Mouse (Mus musculus): ENCODE results near the gene Ppfibp1. TPM values are rescaled to one million over a fixed set of nuclear protein-coding genes. Genes with fewer than 3 reads are reported as not detected.
A peak's percentile ranks its signal among the peaks of the same experiment; 100 is the strongest.

Ppfibp1 gene
- polyA plus RNA-seq, 1 experiment from 2014 or later: 66.1 TPM

DNA sequence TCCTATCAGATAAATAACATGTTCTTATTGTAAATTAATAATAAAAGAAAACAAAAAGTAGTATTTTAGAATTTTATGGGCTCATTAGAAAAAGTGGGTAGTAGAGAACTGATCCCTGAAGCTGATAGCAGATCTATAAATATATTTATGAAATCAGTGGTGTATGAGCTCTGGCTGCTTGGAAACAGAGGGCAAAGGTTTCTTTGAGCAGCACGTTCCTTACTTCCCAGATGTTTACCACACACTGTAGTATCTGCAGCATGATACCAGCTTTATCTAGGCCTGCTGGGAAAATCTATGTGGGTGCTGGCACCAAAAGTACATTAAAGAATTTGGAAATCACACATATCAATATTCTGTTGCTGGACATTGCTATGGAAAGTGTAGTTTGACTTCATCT is 84.5 kb downstream of the Ppfibp1 start:
- 0 out of 2 replicates have a peak, but pooled peaks cover 4% of the 10 kb centered on the region for H3K4me1 ChIP-seq (ENCODE audit: insufficient read depth, low read length)
- no peaks in the 10 kb centered on the region for H3K27me3 ChIP-seq (ENCODE audit: insufficient read depth, low read length)
- H3K36me3 ChIP-seq (ENCODE audit: insufficient read depth, low read length): peaks cover 9% of the 10 kb centered on the region; the same call in 1 of the 2 replicates
- H3K4me2 ChIP-seq (replicated peaks; ENCODE audit: low read depth, low read length): no peak overlapping the region
- ATAC-seq (ENCODE audit: low FRiP score, low TSS enrichment): no peak
- no peaks in the 10 kb centered on the region for H3K9me3 ChIP-seq (ENCODE audit: low read length)
- no peak overlapping the region for H3K27ac ChIP-seq (ENCODE audit: low read length)
- WGBS: 48% methylated on average over 1 of the region's 1 CpGs
- no peak overlapping the region for H3K4me3 ChIP-seq (ENCODE audit: low read length)
- no peak overlapping the region for H3K9ac ChIP-seq (replicated peaks; ENCODE audit: low read length)

DNA sequence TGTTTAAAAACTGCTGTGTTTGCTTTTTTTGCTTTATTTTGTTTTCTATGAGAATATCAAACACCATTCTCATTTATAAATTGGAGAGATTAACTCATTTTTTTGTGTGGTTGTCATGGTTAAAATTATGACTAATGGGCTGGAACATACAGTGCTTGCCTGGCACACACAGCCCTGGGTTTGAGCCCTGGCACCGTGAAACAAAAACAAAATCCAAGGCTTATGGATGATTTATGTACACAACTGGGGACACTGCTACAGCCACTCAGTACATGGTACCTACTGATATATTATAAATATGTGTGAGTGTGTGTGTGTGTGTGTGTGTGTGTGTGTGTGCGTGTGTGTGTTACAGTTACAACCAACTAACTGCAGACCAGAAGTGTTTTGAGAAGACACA is 85.1 kb downstream of the Ppfibp1 start:
- ATAC-seq (ENCODE audit: low FRiP score, low TSS enrichment): no peak
- no peaks in the 10 kb centered on the region for H3K27me3 ChIP-seq (ENCODE audit: insufficient read depth, low read length)
- 55% methylated on average over 2 of the region's 2 CpGs for WGBS
- 0 out of 2 replicates have a peak, but pooled peaks cover 4% of the 10 kb centered on the region for H3K4me1 ChIP-seq (ENCODE audit: insufficient read depth, low read length)
- H3K27ac ChIP-seq (ENCODE audit: low read length): no peak overlapping the region
- no peaks in the 10 kb centered on the region for H3K9me3 ChIP-seq (ENCODE audit: low read length)
- no peak overlapping the region for H3K4me2 ChIP-seq (replicated peaks; ENCODE audit: low read depth, low read length)
- no peak overlapping the region for H3K9ac ChIP-seq (replicated peaks; ENCODE audit: low read length)
- H3K4me3 ChIP-seq (ENCODE audit: low read length): no peak overlapping the region
- H3K36me3 ChIP-seq (ENCODE audit: insufficient read depth, low read length): peaks cover 9% of the 10 kb centered on the region; the same call in 1 of the 2 replicates

DNA sequence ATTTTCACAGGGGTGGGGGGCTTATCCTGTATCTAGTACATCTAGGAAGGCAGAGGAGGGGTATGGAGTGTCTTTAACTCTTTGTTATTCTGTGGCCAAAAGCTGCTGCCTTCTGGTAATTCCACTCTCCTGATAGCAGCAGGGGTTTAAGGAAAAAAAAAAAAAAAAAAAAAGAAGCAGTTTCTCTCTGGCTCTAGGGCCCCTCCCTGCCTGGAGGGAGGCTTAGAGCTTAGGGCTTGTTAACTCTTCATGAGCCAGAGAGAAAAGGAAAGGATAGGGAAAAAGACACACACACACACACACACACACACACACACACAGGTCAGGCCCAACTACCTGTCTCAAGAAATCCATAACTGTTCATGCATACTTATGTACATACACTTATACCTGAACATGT is 85.5 kb downstream of the Ppfibp1 start:
- no peaks in the 10 kb centered on the region for H3K9me3 ChIP-seq (ENCODE audit: low read length)

DNA sequence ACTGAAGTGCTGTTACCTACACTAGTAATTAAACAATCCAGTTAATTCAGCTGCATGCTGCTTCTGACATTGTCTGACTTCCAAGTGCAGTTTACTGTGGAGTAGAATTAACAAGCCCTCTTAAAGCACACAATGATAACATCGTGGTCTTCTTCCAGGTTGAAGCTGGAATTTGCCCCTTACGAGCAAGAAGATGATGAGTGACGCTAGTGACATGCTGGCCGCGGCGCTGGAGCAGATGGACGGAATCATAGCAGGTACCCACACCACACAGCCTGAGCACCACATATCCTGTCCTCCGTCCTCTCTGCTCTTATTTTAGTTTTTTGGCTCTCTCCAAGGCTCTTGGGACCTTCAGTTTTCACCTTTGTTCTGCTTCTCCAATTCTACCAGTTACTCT is 88.2 kb downstream of the Ppfibp1 start:
- peaks cover 9% of the 10 kb centered on the region; the same call in 1 of the 2 replicates for H3K36me3 ChIP-seq (ENCODE audit: insufficient read depth, low read length)
- WGBS: 83% methylated on average over 8 of the region's 8 CpGs
- H3K9me3 ChIP-seq (ENCODE audit: low read length): no peaks in the 10 kb centered on the region
- H3K9ac ChIP-seq (replicated peaks; ENCODE audit: low read length): no peak overlapping the region
- H3K4me2 ChIP-seq (replicated peaks; ENCODE audit: low read depth, low read length): no peak overlapping the region
- 0 out of 2 replicates have a peak, but pooled peaks cover 11% of the 10 kb centered on the region for H3K4me1 ChIP-seq (ENCODE audit: insufficient read depth, low read length)
- no peak for ATAC-seq (ENCODE audit: low FRiP score, low TSS enrichment)
- no peak overlapping the region for H3K27ac ChIP-seq (ENCODE audit: low read length)
- no peaks in the 10 kb centered on the region for H3K27me3 ChIP-seq (ENCODE audit: insufficient read depth, low read length)
- H3K4me3 ChIP-seq (ENCODE audit: low read length): no peak overlapping the region

More for the DNA sequence above, 85.5 kb downstream of the Ppfibp1 start:
- H3K27ac ChIP-seq (ENCODE audit: low read length): no peak overlapping the region
- peaks cover 9% of the 10 kb centered on the region; the same call in 1 of the 2 replicates for H3K36me3 ChIP-seq (ENCODE audit: insufficient read depth, low read length)
- 0 out of 2 replicates have a peak, but pooled peaks cover 4% of the 10 kb centered on the region for H3K4me1 ChIP-seq (ENCODE audit: insufficient read depth, low read length)
- ATAC-seq (ENCODE audit: low FRiP score, low TSS enrichment): no peak
- no peak overlapping the region for H3K9ac ChIP-seq (replicated peaks; ENCODE audit: low read length)
- H3K27me3 ChIP-seq (ENCODE audit: insufficient read depth, low read length): no peaks in the 10 kb centered on the region
- no peak overlapping the region for H3K4me2 ChIP-seq (replicated peaks; ENCODE audit: low read depth, low read length)
- no peak overlapping the region for H3K4me3 ChIP-seq (ENCODE audit: low read length)

- no peak overlapping the region for H3K4me3 ChIP-seq (ENCODE audit: low read length)
- H3K27me3 ChIP-seq (ENCODE audit: insufficient read depth, low read length): no peaks in the 10 kb centered on the region
- no peaks in the 10 kb centered on the region for H3K9me3 ChIP-seq (ENCODE audit: low read length)
- H3K9ac ChIP-seq (replicated peaks; ENCODE audit: low read length): no peak overlapping the region
- 52% methylated on average over 5 of the region's 5 CpGs for WGBS
- H3K4me1 ChIP-seq (ENCODE audit: insufficient read depth, low read length): 0 out of 2 replicates have a peak, but pooled peaks cover 8% of the 10 kb centered on the region
- peaks cover 9% of the 10 kb centered on the region; the same call in 1 of the 2 replicates for H3K36me3 ChIP-seq (ENCODE audit: insufficient read depth, low read length)
- ATAC-seq (ENCODE audit: low FRiP score, low TSS enrichment): no peak
- H3K27ac ChIP-seq (ENCODE audit: low read length): no peak overlapping the region
- H3K4me2 ChIP-seq (replicated peaks; ENCODE audit: low read depth, low read length): no peak overlapping the region
These were observed 90.4 kb downstream of the Ppfibp1 start for GRCm38 (mm10) chr6:146978691-146979114.

GRCm38 (mm10) chr6:146979115-146979744 is 90.9 kb downstream of the Ppfibp1 start:
- Histone ChIP-seq H3K9me3 (ENCODE audit: low read length) (no peaks in the 10 kb centered on the region), H3K4me2 (replicated peaks; ENCODE audit: low read depth, low read length) (no peak overlapping the region), H3K9ac (replicated peaks; ENCODE audit: low read length) (no peak overlapping the region), H3K36me3 (ENCODE audit: insufficient read depth, low read length) (peaks cover 12% of the 10 kb centered on the region; the same call in 1 of the 2 replicates), H3K27ac (ENCODE audit: low read length) (peak overlapping the region; percentile 74), H3K4me1 (ENCODE audit: insufficient read depth, low read length) (0 out of 2 replicates have a peak, but pooled peaks cover 8% of the 10 kb centered on the region), H3K27me3 (ENCODE audit: insufficient read depth, low read length) (no peaks in the 10 kb centered on the region), H3K4me3 (ENCODE audit: low read length) (no peak overlapping the region)
- ATAC-seq (ENCODE audit: low FRiP score, low TSS enrichment): peak; percentile 72
- whole genome bisulfite sequencing: 89% methylated on average over 1 of the region's 1 CpGs

DNA sequence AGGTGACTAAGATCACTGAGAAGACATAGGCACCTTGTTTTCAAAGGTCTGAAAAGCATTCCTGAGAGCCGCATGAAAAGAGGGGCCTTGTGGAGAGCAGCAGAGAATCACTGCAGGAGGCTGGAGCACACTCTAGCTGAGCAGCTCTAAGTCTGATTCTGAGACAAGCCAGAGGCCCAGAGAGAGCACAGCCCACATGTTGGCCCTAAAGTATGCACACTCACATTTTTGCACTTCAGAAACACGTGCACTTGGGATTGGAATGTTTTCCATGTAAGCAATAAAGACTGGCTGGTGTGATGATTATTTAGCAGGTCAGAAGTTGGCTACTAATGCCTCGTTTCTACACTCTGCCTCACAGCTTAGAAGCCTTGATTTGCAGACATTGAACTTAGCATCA is 91.7 kb downstream of the Ppfibp1 start:
- 33% methylated on average over 3 of the region's 3 CpGs for WGBS
- Histone ChIP-seq H3K4me3 (ENCODE audit: low read length) (no peak overlapping the region), H3K9ac (replicated peaks; ENCODE audit: low read length) (no peak overlapping the region), H3K9me3 (ENCODE audit: low read length) (no peaks in the 10 kb centered on the region), H3K27ac (ENCODE audit: low read length) (peak overlapping the region; percentile 74), H3K4me1 (ENCODE audit: insufficient read depth, low read length) (0 out of 2 replicates have a peak, but pooled peaks cover 8% of the 10 kb centered on the region), H3K36me3 (ENCODE audit: insufficient read depth, low read length) (peaks cover 12% of the 10 kb centered on the region; the same call in 1 of the 2 replicates), H3K27me3 (ENCODE audit: insufficient read depth, low read length) (no peaks in the 10 kb centered on the region), H3K4me2 (replicated peaks; ENCODE audit: low read depth, low read length) (no peak overlapping the region)
- ATAC-seq (ENCODE audit: low FRiP score, low TSS enrichment): peak; percentile 49; the same call in 1 of the 2 replicates

DNA sequence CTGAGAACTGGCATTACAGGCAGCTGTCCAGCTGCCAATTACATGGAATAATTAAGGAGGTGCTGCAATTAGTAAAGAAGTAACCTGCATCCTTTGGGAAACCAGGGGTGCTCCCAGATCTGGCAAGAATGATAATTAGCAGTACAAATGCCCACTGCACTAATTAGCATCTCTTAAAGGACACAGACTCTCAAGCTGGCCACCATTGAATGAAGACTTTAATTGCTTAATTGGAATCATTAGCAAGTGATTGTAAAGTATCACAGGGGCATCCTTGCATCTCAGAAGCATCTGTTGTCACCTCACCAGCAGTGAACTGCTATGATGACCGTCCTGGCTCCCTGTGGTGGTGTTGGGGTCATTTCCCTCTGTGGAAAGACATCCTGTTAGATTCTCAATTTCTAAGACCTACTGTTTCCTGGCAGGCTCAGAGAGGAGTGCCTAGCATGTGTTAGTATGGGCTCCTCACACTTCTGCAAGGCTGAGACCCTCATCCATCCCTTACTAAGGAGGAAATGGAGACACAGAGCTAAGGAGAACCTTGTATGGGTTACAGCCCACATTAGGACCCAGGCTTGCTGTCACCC is 93.1 kb downstream of the Ppfibp1 start:
- Histone ChIP-seq H3K4me2 (replicated peaks; ENCODE audit: low read depth, low read length) (no peak overlapping the region), H3K4me1 (ENCODE audit: insufficient read depth, low read length) (0 out of 2 replicates have a peak, but pooled peaks cover 8% of the 10 kb centered on the region), H3K9me3 (ENCODE audit: low read length) (no peaks in the 10 kb centered on the region), H3K36me3 (ENCODE audit: insufficient read depth, low read length) (peaks cover 12% of the 10 kb centered on the region; the same call in 1 of the 2 replicates), H3K4me3 (ENCODE audit: low read length) (no peak overlapping the region), H3K9ac (replicated peaks; ENCODE audit: low read length) (no peak overlapping the region), H3K27ac (ENCODE audit: low read length) (no peak overlapping the region), H3K27me3 (ENCODE audit: insufficient read depth, low read length) (no peaks in the 10 kb centered on the region)
- 62% methylated on average over 1 of the region's 1 CpGs for WGBS
- no peak for ATAC-seq (ENCODE audit: low FRiP score, low TSS enrichment)

GRCm38 (mm10) chr6:146984569-146984968 is 96.3 kb downstream of the Ppfibp1 start:
- Histone ChIP-seq H3K36me3 (ENCODE audit: insufficient read depth, low read length) (0 out of 2 replicates have a peak, but pooled peaks cover 3% of the 10 kb centered on the region), H3K9me3 (ENCODE audit: low read length) (no peaks in the 10 kb centered on the region), H3K27ac (ENCODE audit: low read length) (no peak overlapping the region), H3K4me1 (ENCODE audit: insufficient read depth, low read length) (0 out of 2 replicates have a peak, but pooled peaks cover 3% of the 10 kb centered on the region), H3K4me2 (replicated peaks; ENCODE audit: low read depth, low read length) (no peak overlapping the region), H3K4me3 (ENCODE audit: low read length) (no peak overlapping the region), H3K27me3 (ENCODE audit: insufficient read depth, low read length) (no peaks in the 10 kb centered on the region), H3K9ac (replicated peaks; ENCODE audit: low read length) (no peak overlapping the region)
- no peak for ATAC-seq (ENCODE audit: low FRiP score, low TSS enrichment)
- 73% methylated on average over 3 of the region's 3 CpGs for WGBS

DNA sequence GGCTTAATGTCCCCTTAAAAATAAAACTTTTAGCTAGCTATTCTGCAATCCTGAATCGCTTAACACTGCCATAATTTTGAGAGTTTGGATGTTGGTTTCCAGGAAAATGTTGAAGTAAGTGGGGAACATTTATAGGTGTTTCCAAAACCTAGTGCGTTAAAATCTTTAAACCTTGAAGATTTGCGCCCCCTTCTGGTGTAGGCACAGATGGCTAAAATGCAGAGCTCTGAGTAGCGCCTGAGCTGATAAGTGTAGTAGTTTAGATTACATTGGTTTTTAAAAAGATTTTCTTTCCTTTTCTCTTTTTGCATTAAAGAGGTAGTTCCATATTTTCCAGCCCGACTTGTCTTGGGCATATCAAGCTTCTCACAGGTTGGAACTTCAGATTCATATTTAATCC is 105.9 kb downstream of the Ppfibp1 start:
- H3K27ac ChIP-seq (ENCODE audit: low read length): no peak overlapping the region
- H3K4me3 ChIP-seq (ENCODE audit: low read length): no peak overlapping the region
- H3K4me1 ChIP-seq (ENCODE audit: insufficient read depth, low read length): no peaks in the 10 kb centered on the region
- no peaks in the 10 kb centered on the region for H3K9me3 ChIP-seq (ENCODE audit: low read length)
- H3K36me3 ChIP-seq (ENCODE audit: insufficient read depth, low read length): peaks cover 28% of the 10 kb centered on the region; the same call in 1 of the 2 replicates
- no peak overlapping the region for H3K4me2 ChIP-seq (replicated peaks; ENCODE audit: low read depth, low read length)
- H3K27me3 ChIP-seq (ENCODE audit: insufficient read depth, low read length): no peaks in the 10 kb centered on the region
- no peak for ATAC-seq (ENCODE audit: low FRiP score, low TSS enrichment)
- H3K9ac ChIP-seq (replicated peaks; ENCODE audit: low read length): no peak overlapping the region
- 42% methylated on average over 5 of the region's 5 CpGs for WGBS

All from kidney, embryonic 16.5 days (tissue).